Mouse (Mus musculus) CH12.LX (cell line): ENCODE measurements at regions not wholly inside any gene's neighbourhood (a gene's known extent, or its start where the extent isn't known, plus 50 kb on each side); places are given as distances from the start of the nearest gene placed in this dataset.

Experiments used
- CTCF ChIP-seq, 2 experiments: IDR thresholded peaks in 1 of 2; conservative IDR thresholded peaks in 1 of 2; 2 replicates each; pipeline ENCODE4 v1.5.1; 2011 to 2012; ENCODE audit warnings: low read depth in 2 of 2, low read length in 2 of 2, improper control_type of control experiment in 1 of 2, inconsistent platforms in 1 of 2, mild to moderate bottlenecking in 1 of 2, moderate library complexity in 1 of 2
- EP300 ChIP-seq: IDR thresholded peaks from 2 replicates; pipeline ENCODE4 v1.6.1; 2011; ENCODE audit warnings: low read length, improper control_type of control experiment
- HCFC1 ChIP-seq: IDR thresholded peaks from 2 replicates; pipeline ENCODE4 v1.6.1; 2012; ENCODE audit warnings: low read depth, mild to moderate bottlenecking, inconsistent platforms, low read length, improper control_type of control experiment
- MAZ ChIP-seq: IDR thresholded peaks from 2 replicates; pipeline ENCODE4 v1.6.1; 2012; ENCODE audit warnings: low read depth, mild to moderate bottlenecking, inconsistent platforms, low read length, improper control_type of control experiment, moderate library complexity
- MXI1 ChIP-seq: IDR thresholded peaks from 2 replicates; pipeline ENCODE4 v1.6.1; 2011; ENCODE audit warnings: mild to moderate bottlenecking, low read depth, low read length, improper control_type of control experiment
- MYC ChIP-seq: IDR thresholded peaks from 2 replicates; pipeline ENCODE4 v1.6.1; 2011; ENCODE audit warnings: low read depth, mild to moderate bottlenecking, improper control_type of control experiment, low read length
- NRF1 ChIP-seq: IDR thresholded peaks from 2 replicates; pipeline ENCODE4 v1.6.1; 2014; ENCODE audit warnings: low read depth, mild to moderate bottlenecking, inconsistent platforms, low read length, improper control_type of control experiment, moderate library complexity
- POLR2A ChIP-seq: IDR thresholded peaks from 2 replicates; pipeline ENCODE4 v1.6.1; 2011; ENCODE audit warnings: low read depth, mild to moderate bottlenecking, improper control_type of control experiment, low read length
- USF1 ChIP-seq: IDR thresholded peaks from 2 replicates; pipeline ENCODE4 v1.6.1; 2014; ENCODE audit warnings: low read depth, mild to moderate bottlenecking, inconsistent platforms, low read length, improper control_type of control experiment
- ZC3H11A ChIP-seq: IDR thresholded peaks from 2 replicates; pipeline ENCODE4 v1.6.1; 2012; ENCODE audit warnings: low read depth, mild to moderate bottlenecking, inconsistent platforms, low read length, improper control_type of control experiment
- ZNF384 ChIP-seq: IDR thresholded peaks from 2 replicates; pipeline ENCODE4 v1.6.1; 2012; ENCODE audit warnings: low read depth, low read length, improper control_type of control experiment, inconsistent platforms

GRCm38 (mm10) chr13:107100852-107101325, 79.0 kb upstream of the Kif2a start:
- no peak for TF ChIP-seq CTCF (conservative IDR thresholded peaks at IDR 0.05 in 1 of 2, IDR thresholded peaks at IDR 0.05 in 1 of 2; ENCODE audit: low read depth in 2 of 2, low read length in 2 of 2)
- no peak for TF ChIP-seq EP300
- TF ChIP-seq POLR2A: no peak
- TF ChIP-seq USF1: no peak
- no peak for TF ChIP-seq MAZ
- 0 out of 2 replicates have a peak, but pooled peaks have one; percentile 21 for TF ChIP-seq NRF1
- peak; percentile 8; the same call in 1 of the 2 replicates for TF ChIP-seq HCFC1
- no peak; the same call in 1 of the 2 replicates for TF ChIP-seq MXI1
- TF ChIP-seq ZC3H11A: no peak
- TF ChIP-seq MYC: no peak
- no peak for TF ChIP-seq ZNF384
